Mouse (Mus musculus): ENCODE data around the gene Tbcel. TPM values are rescaled to one million over a fixed set of nuclear protein-coding genes. Genes with fewer than 3 reads are reported as not detected.

Tbcel gene
- polyA plus RNA-seq, 1 experiment from 2014 or later, result 6.1 TPM

DNA sequence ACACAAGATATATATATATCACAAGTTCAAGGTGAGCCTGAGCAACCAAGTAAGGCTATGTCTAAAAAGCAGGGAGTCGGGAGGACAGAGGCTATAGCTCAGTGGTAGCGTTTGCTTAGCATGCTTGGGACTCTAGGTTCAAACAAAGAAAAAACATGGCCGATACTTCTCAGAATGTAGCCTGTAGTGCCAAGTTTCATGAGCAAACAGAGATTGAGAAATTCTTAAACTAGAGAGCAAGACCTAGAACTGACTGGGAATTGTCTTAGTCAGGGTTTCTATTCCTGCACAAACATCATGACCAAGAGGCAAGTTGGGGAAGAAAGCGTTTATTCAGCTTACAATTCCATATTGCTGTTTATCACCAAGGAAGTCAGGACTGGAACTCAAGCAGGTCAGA is 31.4 kb downstream of the Tbcel start:
- no peak overlapping the region for H3K9ac ChIP-seq
- no peak overlapping the region for H3K4me2 ChIP-seq (replicated peaks)
- no peaks in the 10 kb centered on the region for H3K9me3 ChIP-seq (replicated peaks)
- H3K27me3 ChIP-seq, result no peaks in the 10 kb centered on the region
- no peak for ATAC-seq (ENCODE audit: low FRiP score)
- H3K27ac ChIP-seq, result no peak overlapping the region
- peaks cover 8% of the 10 kb centered on the region for H3K4me1 ChIP-seq
- H3K36me3 ChIP-seq, result no peaks in the 10 kb centered on the region
- H3K4me3 ChIP-seq, result no peak overlapping the region
- WGBS, result 88% methylated on average over 4 of the region's 4 CpGs

DNA sequence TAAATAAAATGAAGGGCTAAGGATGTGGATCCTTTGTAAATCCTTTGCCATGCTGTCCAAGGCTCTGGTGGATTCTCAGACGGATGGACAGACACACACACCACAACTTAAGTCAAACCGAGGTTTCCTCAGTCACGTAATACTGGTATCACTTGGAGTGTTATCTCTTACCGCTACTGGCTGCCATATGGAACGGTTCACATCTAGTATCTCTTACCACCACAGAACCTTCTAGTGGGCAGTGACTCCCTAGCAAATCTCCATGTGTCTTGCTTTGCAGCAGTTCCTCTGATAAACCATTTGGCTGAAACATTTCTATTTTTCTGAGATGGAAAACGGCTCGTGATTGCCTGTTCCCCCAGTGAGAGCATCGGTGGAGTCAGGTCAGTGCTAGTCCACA is 33.4 kb downstream of the Tbcel start:
- no peaks in the 10 kb centered on the region for H3K9me3 ChIP-seq (replicated peaks)
- no peak overlapping the region for H3K27ac ChIP-seq
- no peak overlapping the region for H3K4me2 ChIP-seq (replicated peaks)
- peaks cover 14% of the 10 kb centered on the region for H3K4me1 ChIP-seq
- 84% methylated on average over 8 of the region's 8 CpGs for WGBS
- H3K4me3 ChIP-seq, result no peak overlapping the region
- 0 out of 2 replicates have a peak, but pooled peaks cover 3% of the 10 kb centered on the region for H3K36me3 ChIP-seq
- no peaks in the 10 kb centered on the region for H3K27me3 ChIP-seq
- no peak overlapping the region for H3K9ac ChIP-seq
- no peak for ATAC-seq (ENCODE audit: low FRiP score)

DNA sequence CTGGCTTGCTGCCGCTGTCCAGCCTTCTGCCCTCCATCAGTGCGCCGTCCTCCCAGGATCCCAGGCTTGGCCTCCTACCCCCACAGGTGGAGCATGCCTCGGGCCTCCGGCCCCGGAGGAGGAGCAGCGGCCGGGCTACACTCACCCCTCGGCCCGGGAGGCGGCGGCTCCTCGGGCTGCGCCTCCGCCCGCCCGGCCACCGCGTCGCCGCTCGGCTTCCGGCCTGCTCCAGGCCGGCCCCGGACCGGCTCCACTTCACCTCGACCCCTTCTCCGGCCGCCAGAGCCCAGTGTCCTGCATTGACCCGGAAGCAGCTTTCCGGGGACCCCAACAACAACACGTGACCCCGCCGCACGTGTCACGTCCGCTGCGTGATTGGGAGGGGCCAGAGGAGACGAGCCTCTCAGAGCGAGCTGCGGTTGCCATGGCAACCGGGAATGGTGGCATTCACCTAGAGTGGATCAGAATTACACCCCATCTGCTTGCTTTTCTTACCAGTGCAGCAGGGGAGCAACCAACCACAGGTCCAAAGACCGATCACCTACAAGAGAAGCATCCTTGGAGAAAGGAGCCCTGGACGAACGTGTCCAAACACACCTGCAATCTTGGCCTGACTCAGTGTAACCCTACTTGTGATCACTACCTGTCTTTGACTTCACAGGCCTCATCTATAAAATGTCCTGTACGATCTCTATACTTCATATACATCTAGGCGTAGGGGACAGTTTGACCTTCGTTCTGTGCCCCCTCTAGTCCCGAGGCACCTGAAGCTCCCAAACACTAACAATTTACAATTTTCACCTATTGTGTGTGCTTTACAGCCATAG is 35.5 kb downstream of the Tbcel start:
- Histone ChIP-seq H3K9me3 (replicated peaks) (no peaks in the 10 kb centered on the region), H3K4me3 (peak overlapping the region; percentile 95), H3K4me2 (replicated peaks) (peak overlapping the region; percentile 91), H3K27me3 (no peaks in the 10 kb centered on the region), H3K27ac (peak overlapping the region; percentile 73; the same call in 1 of the 2 replicates), H3K36me3 (0 out of 2 replicates have a peak, but pooled peaks cover 3% of the 10 kb centered on the region), H3K4me1 (peaks cover 14% of the 10 kb centered on the region), H3K9ac (peak overlapping the region; percentile 94)
- ATAC-seq (ENCODE audit: low FRiP score), result peak; percentile 94
- WGBS, result 5% methylated on average over 49 of the region's 49 CpGs

DNA sequence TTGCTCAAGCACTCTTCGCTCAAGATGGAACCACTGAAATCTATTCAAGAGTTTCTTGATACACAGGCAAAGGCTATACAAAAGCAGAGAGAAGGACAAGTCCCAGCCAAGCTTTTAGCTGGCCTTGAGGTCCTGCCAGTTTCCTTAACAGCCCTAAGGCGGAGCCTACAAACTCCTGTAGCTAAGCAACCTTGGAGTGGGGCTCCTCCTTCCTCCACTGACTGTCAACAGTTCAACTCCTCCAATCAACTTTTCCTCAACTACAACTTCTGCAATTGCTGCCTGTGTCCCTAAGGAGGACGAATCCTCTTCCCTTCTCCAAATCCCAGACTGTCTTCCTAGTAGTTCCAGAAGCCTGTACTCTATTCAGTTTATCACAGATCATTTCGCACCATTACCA is 36.4 kb downstream of the Tbcel start:
- H3K27me3 ChIP-seq, result no peaks in the 10 kb centered on the region
- no peak overlapping the region for H3K27ac ChIP-seq
- peak overlapping the region; percentile 91 for H3K4me2 ChIP-seq (replicated peaks)
- 55% methylated on average over 4 of the region's 4 CpGs for WGBS
- peak overlapping the region; percentile 94 for H3K9ac ChIP-seq
- no peaks in the 10 kb centered on the region for H3K9me3 ChIP-seq (replicated peaks)
- ATAC-seq (ENCODE audit: low FRiP score), result no peak
- peaks cover 14% of the 10 kb centered on the region for H3K4me1 ChIP-seq
- H3K36me3 ChIP-seq, result 0 out of 2 replicates have a peak, but pooled peaks cover 3% of the 10 kb centered on the region
- H3K4me3 ChIP-seq, result peak overlapping the region; percentile 95

DNA sequence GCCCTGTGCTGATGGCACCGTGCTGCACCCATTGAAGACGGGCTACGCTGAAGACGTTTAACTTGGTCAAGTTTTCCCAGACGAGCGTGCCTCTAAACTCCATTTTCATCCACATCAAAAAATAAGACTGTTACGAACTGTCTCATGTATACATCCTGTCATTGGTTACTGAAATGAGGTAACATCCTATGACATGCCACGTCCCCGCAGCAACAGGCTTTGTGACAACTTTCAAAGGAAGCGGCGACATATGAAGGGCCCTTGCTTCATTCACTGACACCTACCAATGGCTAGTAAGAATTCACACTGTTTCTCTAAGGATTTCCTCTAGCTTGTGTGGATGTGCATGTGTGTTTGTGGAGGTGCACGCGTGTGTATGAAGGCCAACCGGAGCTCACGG is 38.3 kb downstream of the Tbcel start:
- Histone ChIP-seq H3K27me3 (no peaks in the 10 kb centered on the region), H3K9me3 (replicated peaks) (no peaks in the 10 kb centered on the region), H3K4me1 (peaks cover 14% of the 10 kb centered on the region), H3K4me2 (replicated peaks) (no peak overlapping the region), H3K9ac (no peak overlapping the region), H3K36me3 (0 out of 2 replicates have a peak, but pooled peaks cover 3% of the 10 kb centered on the region), H3K4me3 (no peak overlapping the region), H3K27ac (no peak overlapping the region)
- WGBS, result 94% methylated on average over 15 of the region's 15 CpGs
- ATAC-seq (ENCODE audit: low FRiP score), result no peak

DNA sequence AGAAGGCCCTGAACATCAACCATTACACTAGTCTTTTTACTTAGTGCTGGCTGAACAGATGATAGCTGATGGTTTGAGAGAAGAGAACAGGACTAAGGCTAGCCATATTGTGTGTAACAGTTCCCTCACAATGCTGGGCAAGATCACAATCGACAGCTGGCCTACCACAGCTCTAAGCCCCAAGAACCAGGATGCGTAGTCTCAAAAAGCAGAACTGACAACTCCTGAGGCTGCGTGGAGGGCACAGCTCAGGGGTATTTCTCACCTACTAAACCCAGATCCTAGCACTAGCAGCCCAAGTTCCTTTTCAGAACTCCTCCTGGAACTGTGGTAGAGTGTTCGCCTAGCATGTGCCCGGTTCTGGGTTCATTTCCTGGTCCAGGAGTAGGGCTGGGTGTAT is 39.2 kb downstream of the Tbcel start:
- H3K9ac ChIP-seq, result no peak overlapping the region

DNA sequence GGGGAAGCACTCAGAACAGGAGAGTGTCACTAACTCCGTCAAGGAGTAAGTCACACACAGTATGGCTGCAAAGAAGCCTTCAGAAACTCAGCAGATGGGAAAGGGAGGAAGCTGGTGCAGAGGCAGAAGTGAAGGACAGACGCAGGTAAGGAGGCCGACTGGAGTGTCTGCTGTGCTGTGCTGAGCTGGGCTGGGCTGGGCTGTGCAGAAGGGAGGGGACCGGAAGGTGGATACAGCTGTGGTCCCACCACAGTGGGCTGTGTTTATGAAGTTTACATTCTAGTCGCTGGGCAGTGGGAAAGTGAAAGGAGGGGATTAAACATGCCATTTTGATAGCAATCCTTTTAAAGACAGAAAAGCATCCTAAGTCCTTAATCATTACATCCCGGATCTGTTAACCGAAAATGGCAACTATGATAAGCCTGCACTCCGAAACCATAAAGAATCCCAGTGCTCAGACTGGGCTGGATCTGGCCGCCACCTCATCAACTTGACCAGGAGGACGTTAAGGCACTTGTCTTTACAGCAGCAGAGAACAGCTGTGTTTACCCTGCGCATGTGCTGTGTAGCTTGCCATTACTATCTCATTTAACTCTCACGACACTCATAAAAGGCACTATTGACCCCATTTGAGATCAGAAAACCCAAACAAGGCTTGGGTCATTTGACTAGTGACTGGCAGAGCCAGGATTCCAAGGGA is 40.3 kb downstream of the Tbcel start:
- no peak overlapping the region for H3K4me3 ChIP-seq
- ATAC-seq (ENCODE audit: low FRiP score), result no peak
- H3K36me3 ChIP-seq, result 0 out of 2 replicates have a peak, but pooled peaks cover 3% of the 10 kb centered on the region
- 89% methylated on average over 12 of the region's 12 CpGs for WGBS
- H3K4me1 ChIP-seq, result peaks cover 11% of the 10 kb centered on the region
- H3K4me2 ChIP-seq (replicated peaks), result no peak overlapping the region
- no peaks in the 10 kb centered on the region for H3K9me3 ChIP-seq (replicated peaks)
- no peak overlapping the region for H3K9ac ChIP-seq
- no peak overlapping the region for H3K27ac ChIP-seq
- H3K27me3 ChIP-seq, result no peaks in the 10 kb centered on the region

More for the DNA sequence above, 39.2 kb downstream of the Tbcel start:
- no peak overlapping the region for H3K27ac ChIP-seq
- H3K4me2 ChIP-seq (replicated peaks), result no peak overlapping the region
- no peak overlapping the region for H3K4me3 ChIP-seq
- 0 out of 2 replicates have a peak, but pooled peaks cover 3% of the 10 kb centered on the region for H3K36me3 ChIP-seq
- no peaks in the 10 kb centered on the region for H3K27me3 ChIP-seq
- peaks cover 14% of the 10 kb centered on the region for H3K4me1 ChIP-seq
- ATAC-seq (ENCODE audit: low FRiP score), result no peak
- no peaks in the 10 kb centered on the region for H3K9me3 ChIP-seq (replicated peaks)
- WGBS, result 92% methylated on average over 5 of the region's 5 CpGs

DNA sequence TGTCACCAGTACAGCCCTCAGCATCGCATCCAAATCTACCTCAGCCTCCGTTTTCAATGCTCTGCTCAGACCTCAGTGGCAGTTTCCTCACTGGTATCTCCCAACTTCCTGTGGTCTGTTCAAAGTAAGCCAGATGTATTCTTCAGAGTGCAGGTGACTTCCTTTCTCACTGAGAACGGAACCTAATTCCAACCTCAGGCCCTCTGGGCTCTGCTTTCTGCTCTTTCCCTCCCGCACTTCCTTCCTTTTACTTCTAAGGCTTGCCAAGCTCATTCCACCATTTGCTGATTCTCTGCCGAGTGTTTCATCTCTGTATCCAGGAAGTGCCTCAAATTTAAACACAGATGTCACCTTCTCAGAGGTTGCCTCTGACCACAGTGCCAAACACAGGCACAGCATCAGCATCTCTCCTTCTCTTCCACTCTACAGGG is 41.9 kb downstream of the Tbcel start:
- H3K4me3 ChIP-seq, result no peak overlapping the region
- no peaks in the 10 kb centered on the region for H3K9me3 ChIP-seq (replicated peaks)
- ATAC-seq (ENCODE audit: low FRiP score), result no peak
- 0 out of 2 replicates have a peak, but pooled peaks cover 3% of the 10 kb centered on the region for H3K36me3 ChIP-seq
- H3K27ac ChIP-seq, result no peak overlapping the region
- 85% methylated on average over 5 of the region's 5 CpGs for WGBS
- H3K4me1 ChIP-seq, result peaks cover 5% of the 10 kb centered on the region
- H3K4me2 ChIP-seq (replicated peaks), result no peak overlapping the region
- no peaks in the 10 kb centered on the region for H3K27me3 ChIP-seq
- H3K9ac ChIP-seq, result no peak overlapping the region

DNA sequence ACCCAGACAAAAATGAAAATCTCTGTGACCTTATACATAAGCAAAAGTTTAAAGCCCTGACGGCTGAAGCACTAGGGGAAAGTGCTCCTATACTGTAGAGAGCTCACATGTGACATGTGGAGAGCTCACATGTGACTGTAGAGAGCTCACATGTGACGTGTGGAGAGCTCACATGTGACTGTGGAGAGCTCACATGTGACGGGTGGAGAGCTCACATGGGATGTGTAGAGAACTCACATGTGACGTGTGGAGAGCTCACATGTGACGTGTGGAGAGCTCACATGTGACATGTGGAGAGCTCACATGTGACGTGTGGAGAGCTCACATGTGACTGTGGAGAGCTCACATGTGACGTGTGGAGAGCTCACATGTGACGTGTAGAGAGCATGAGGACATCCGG is 43.4 kb downstream of the Tbcel start:
- Histone ChIP-seq H3K27me3 (no peaks in the 10 kb centered on the region), H3K27ac (no peak overlapping the region), H3K9ac (no peak overlapping the region), H3K4me3 (no peak overlapping the region), H3K4me1 (peaks cover 5% of the 10 kb centered on the region), H3K4me2 (replicated peaks) (no peak overlapping the region), H3K9me3 (replicated peaks) (no peaks in the 10 kb centered on the region), H3K36me3 (no peaks in the 10 kb centered on the region)
- 92% methylated on average over 9 of the region's 9 CpGs for WGBS
- no peak for ATAC-seq (ENCODE audit: low FRiP score)

DNA sequence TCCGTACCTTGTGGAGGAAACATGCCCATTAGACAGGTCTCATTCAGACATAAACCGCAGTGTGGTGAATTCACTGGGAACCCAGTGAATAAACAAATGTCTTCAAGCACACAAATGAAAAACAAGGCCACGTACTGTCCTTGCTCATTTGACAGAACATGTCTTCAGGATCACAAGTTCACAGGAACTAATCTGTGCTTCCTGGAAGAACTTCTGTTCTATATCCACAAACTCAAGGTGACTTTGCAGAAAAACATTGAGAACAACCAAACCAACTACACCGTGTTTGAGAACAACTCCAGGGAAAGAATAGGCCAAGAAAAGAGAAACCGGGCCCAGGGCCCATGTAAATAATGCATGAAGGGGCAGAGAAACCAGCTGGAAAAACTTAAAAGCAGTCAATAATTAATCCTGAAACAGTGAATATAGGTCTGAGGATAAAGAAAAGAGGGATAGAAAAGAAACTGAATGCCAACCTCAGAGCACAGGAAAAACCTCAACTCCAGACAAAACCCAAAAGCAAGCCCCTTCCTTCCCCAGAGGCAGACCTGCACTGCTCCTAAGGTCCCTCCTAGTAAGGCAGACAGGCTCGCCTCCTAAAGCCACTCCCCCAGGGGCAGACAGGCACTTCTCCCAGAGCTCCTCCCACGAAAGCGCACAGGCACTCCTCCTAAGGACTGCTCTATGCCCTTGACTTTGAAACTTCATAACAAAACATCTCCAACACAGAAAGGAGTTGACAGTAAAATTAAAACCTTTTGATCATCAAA is 44.2 kb downstream of the Tbcel start:
- H3K9me3 ChIP-seq (replicated peaks), result no peaks in the 10 kb centered on the region
- H3K4me3 ChIP-seq, result no peak overlapping the region
- H3K9ac ChIP-seq, result no peak overlapping the region
- H3K36me3 ChIP-seq, result no peaks in the 10 kb centered on the region
- H3K27ac ChIP-seq, result no peak overlapping the region
- peaks cover 10% of the 10 kb centered on the region for H3K4me1 ChIP-seq
- WGBS, result 54% methylated on average over 8 of the region's 8 CpGs
- no peaks in the 10 kb centered on the region for H3K27me3 ChIP-seq
- H3K4me2 ChIP-seq (replicated peaks), result no peak overlapping the region
- no peak for ATAC-seq (ENCODE audit: low FRiP score)

DNA sequence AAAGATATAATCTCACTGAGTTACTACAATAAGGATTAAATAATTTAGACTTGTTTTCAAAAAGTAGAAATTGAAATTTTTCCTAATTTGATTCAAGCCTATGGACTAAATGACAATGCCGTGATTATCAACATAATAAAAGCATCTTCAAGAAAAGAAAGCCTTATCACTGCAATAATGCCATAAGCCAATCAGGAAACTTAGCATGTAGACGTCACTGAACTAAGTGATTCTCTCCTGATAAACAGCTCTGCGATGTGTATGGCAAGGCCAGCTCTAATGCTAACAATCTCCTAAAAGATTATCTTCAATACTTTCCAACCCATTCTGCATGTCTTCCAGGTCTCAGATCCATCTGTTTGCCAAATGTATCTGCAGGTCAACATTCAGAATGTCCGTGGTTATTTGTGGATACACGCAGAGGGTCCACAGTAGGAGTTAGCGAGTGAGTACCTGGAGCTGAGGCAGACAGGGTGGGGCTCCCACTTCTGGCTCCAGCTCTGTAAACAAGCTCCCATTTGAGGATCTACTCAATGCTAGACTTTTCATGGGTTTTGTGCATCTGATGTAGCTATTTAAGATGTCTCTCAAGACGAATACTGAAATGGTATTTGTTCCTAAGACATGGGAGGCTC is 44.9 kb downstream of the Tbcel start:
- peaks cover 10% of the 10 kb centered on the region for H3K4me1 ChIP-seq

More for the DNA sequence above, 44.9 kb downstream of the Tbcel start:
- Histone ChIP-seq H3K9me3 (replicated peaks) (no peaks in the 10 kb centered on the region), H3K9ac (no peak overlapping the region), H3K27ac (no peak overlapping the region), H3K36me3 (no peaks in the 10 kb centered on the region), H3K4me2 (replicated peaks) (no peak overlapping the region), H3K27me3 (no peaks in the 10 kb centered on the region), H3K4me3 (no peak overlapping the region)
- WGBS, result 91% methylated on average over 7 of the region's 7 CpGs
- ATAC-seq (ENCODE audit: low FRiP score), result no peak

Measured in hindbrain, embryonic 12.5 days (tissue).